Mouse (Mus musculus) megakaryocyte, embryonic 14.5 days (primary cell): ENCODE results near the gene Cdc42bpa.

Source experiments
- FLI1 ChIP-seq: IDR thresholded peaks from 2 replicates; pipeline ENCODE4 v1.6.1; 2012; ENCODE audit warnings: low read length, inconsistent platforms, mixed read lengths
- GATA1 ChIP-seq: IDR thresholded peaks from 3 replicates; pipeline ENCODE4 v1.6.1; 2012; ENCODE audit warnings: mixed read lengths, low read length, inconsistent platforms, borderline replicate concordance

GRCm38 (mm10) chr1:179923661-179924405 lies 36.4 kb upstream of the Cdc42bpa start:
- TF ChIP-seq GATA1 (no peak), FLI1 (no peak)
